Mouse (Mus musculus) limb, embryonic 10.5 days (tissue): ENCODE data around the gene Ank3. TPM values are rescaled to one million over a fixed set of nuclear protein-coding genes. Genes with fewer than 3 reads are reported as not detected.

Experiments used
- DNase-seq: peaks from one replicate; pipeline ENCODE4 v3.0.0-alpha.2; 2017; ENCODE audit warnings: low spot score
- H3K27ac ChIP-seq: fragments of 300-500 bp; sonication (generic); 2 replicates; pipeline ENCODE4 v1.5.1; 2016; ENCODE audit warnings: mild to moderate bottlenecking
- H3K27me3 ChIP-seq: fragments of 300-500 bp; sonication (generic); 2 replicates; pipeline ENCODE4 v1.6.1; 2016; ENCODE audit warnings: low read depth, mild to moderate bottlenecking; ENCODE audit not compliant: poor library complexity, severe bottlenecking
- H3K36me3 ChIP-seq: fragments of 300-500 bp; sonication (generic); 2 replicates; pipeline ENCODE4 v1.6.1; 2016; ENCODE audit warnings: mild to moderate bottlenecking, moderate library complexity
- H3K4me1 ChIP-seq: fragments of 300-500 bp; sonication (generic); 2 replicates; pipeline ENCODE4 v1.6.1; 2016
- H3K4me3 ChIP-seq: fragments of 300-500 bp; sonication (generic); 2 replicates; pipeline ENCODE4 v1.5.1; 2016; ENCODE audit warnings: mild to moderate bottlenecking, moderate library complexity
- H3K9me3 ChIP-seq: fragments of 300-500 bp; sonication (generic); replicated peaks from 2 replicates; pipeline ENCODE4 v1.6.1; 2016; ENCODE audit warnings: mild to moderate bottlenecking
- WGBS: fragments of 180-500 bp; shearing (Covaris S2); methylation state at CpG from one replicate; pipeline ENCODE4 v1.1.7; 2016; 5-methylcytosine and 5-hydroxymethylcytosine counted together
- polyA plus RNA-seq: library from polyadenylated mRNA; unstranded; fragments of >200 nt; fragmentation: Nextera tagmentation; extraction: Ambion mirVana; gene quantifications from 2 replicates; pipeline ENCODE4 v1.2.1, GENCODE M21; 2016

Ank3 gene
- polyA plus RNA-seq, 1 experiment from 2014 or later: 26.1 TPM

DNA sequence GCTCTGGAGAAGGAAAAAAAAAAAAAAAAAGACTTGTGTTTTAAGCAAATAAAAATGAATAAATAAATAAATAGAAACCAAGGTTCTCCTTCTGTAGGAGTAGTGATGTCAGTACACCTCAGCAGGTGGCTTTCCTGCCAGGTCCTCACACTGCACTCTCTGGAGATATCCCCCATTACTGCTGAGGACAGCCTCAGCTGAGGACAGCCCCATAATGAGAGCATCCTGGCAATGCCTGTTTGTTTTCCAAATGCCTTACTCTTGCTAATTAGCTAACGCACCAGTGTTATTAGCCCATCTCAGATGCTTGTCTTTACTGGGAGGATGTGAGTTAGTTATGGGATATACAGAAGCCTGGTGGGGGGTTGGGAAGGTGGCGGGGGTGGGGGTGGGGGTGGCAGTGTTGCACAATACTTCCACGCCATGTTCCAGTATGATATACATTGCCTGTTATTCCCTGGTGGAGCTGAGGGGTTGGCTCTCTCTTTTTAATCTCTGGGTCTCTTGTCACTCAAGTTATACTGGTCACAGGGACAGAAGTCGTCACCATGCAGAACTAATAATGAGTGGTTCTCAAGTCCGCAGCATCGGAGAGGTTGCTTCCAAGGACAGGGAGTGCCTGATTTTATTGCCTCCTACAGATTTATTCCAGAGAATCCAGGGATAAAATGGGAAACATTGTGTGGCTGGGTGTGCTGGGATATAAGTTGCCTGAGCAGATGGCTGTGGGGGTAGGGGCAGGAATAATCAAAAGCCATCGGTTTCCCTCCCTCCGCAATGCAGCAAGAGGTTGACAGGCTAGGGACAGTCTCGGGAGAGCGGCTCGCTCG, 291.8 kb downstream of the Ank3 start:
- Histone ChIP-seq H3K27ac (no peak overlapping the region), H3K4me3 (peak overlapping the region; percentile 30), H3K4me1 (peaks cover 11% of the 10 kb centered on the region), H3K36me3 (no peaks in the 10 kb centered on the region), H3K27me3 (no peaks in the 10 kb centered on the region), H3K9me3 (no peaks in the 10 kb centered on the region)
- WGBS: 8% methylated on average over 12 of the region's 12 CpGs
- DNase-seq: no peak

DNA sequence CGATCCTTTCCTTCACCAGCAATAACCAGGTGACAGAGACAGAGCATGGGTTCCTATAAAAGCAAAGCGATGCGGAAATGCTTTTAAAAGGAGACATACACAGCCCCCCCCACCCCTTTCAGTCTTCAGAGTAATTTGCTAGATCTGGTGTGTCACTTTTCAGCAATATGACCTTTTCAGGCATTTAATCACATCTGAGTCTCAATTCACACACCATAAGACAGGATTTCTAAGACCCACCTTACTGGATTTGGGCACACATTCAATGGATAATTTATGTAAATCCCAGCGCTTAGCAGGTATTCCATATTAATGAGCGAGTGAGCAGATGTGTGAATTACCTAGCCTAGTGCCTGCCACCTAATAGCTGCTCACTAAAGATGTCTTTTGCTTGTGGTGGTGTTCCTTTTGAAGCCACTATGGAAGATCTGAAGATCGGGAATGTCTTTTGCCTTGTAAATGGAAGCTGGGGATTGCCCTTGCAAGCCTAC, 292.4 kb downstream of the Ank3 start:
- WGBS: 19% methylated on average over 6 of the region's 6 CpGs
- H3K4me3 ChIP-seq: peak overlapping the region; percentile 30
- DNase-seq: no peak
- no peaks in the 10 kb centered on the region for H3K27me3 ChIP-seq
- H3K4me1 ChIP-seq: peaks cover 14% of the 10 kb centered on the region
- H3K27ac ChIP-seq: no peak overlapping the region
- H3K36me3 ChIP-seq: no peaks in the 10 kb centered on the region
- no peaks in the 10 kb centered on the region for H3K9me3 ChIP-seq

DNA sequence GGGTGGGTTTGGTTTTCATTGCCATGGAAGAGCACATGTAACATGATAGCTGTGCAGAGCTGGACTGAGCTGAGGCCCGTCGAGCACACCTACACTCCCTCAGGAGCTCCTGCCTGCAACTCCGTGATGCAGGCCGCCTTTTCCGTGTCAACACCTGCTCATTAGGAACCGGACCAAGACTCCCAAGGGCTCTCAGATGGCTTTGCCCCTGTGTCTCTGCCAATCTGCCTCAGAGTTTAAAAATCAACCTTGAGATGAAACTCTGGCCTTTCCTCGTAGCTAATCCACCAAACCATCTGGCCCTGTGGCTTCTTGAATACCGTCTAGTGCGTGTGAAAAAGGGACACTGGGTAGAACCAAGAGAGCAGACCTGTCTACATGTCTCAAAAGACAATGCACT, 297.4 kb downstream of the Ank3 start:
- Histone ChIP-seq H3K36me3 (no peaks in the 10 kb centered on the region), H3K4me1 (peaks cover 6% of the 10 kb centered on the region), H3K9me3 (no peaks in the 10 kb centered on the region), H3K27me3 (no peaks in the 10 kb centered on the region), H3K27ac (no peak overlapping the region), H3K4me3 (no peak overlapping the region)
- WGBS: 85% methylated on average over 9 of the region's 9 CpGs
- DNase-seq: no peak

DNA sequence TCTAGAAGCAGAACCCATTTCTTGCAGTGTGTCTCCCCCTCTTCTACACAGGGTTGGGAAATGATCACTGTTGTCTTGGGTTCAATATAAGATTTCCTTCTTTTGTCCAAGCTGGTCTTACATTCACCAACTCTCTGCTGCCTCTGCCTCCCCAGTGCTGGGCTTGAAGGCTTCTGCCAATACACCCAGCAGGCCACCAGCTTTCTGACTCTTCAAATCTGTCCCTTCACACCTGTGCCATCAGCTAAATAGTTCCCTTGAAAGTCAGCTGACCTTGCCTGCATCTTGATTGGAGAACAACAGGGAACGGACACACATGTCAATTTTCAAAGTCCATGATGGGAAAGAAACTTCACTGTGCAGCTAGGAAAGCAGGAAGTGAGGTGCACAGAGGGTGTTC, 300.1 kb downstream of the Ank3 start:
- Histone ChIP-seq H3K4me1 (peaks cover 5% of the 10 kb centered on the region), H3K27me3 (no peaks in the 10 kb centered on the region), H3K4me3 (no peak overlapping the region), H3K36me3 (no peaks in the 10 kb centered on the region), H3K9me3 (no peaks in the 10 kb centered on the region), H3K27ac (no peak overlapping the region)
- DNase-seq: no peak
- WGBS: 86% methylated on average over 1 of the region's 1 CpGs

DNA sequence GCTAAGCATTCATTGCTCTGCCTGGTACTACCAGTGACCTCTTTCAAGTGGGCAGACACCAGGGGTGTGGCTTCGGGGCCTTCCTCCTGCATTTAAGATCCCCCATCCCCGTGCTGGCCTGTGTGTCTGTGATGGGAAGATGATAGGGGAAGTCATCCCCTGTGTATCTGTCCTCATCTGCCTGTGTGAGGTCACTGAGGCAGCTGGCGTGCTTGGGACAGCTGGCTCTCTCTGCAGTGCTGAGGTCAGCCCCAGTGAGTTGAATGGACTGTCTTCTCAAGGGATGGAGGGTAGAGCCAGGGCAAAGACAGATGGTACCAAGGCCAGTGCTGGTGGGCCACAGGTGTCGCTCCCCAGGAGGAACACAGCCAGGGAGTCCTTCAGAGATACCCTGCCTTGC, 302.7 kb downstream of the Ank3 start:
- no peaks in the 10 kb centered on the region for H3K27me3 ChIP-seq
- 46% methylated on average over 4 of the region's 4 CpGs for WGBS
- peaks cover 7% of the 10 kb centered on the region for H3K4me1 ChIP-seq
- no peak overlapping the region for H3K27ac ChIP-seq
- DNase-seq: no peak
- no peaks in the 10 kb centered on the region for H3K9me3 ChIP-seq
- no peak overlapping the region for H3K4me3 ChIP-seq
- no peaks in the 10 kb centered on the region for H3K36me3 ChIP-seq

DNA sequence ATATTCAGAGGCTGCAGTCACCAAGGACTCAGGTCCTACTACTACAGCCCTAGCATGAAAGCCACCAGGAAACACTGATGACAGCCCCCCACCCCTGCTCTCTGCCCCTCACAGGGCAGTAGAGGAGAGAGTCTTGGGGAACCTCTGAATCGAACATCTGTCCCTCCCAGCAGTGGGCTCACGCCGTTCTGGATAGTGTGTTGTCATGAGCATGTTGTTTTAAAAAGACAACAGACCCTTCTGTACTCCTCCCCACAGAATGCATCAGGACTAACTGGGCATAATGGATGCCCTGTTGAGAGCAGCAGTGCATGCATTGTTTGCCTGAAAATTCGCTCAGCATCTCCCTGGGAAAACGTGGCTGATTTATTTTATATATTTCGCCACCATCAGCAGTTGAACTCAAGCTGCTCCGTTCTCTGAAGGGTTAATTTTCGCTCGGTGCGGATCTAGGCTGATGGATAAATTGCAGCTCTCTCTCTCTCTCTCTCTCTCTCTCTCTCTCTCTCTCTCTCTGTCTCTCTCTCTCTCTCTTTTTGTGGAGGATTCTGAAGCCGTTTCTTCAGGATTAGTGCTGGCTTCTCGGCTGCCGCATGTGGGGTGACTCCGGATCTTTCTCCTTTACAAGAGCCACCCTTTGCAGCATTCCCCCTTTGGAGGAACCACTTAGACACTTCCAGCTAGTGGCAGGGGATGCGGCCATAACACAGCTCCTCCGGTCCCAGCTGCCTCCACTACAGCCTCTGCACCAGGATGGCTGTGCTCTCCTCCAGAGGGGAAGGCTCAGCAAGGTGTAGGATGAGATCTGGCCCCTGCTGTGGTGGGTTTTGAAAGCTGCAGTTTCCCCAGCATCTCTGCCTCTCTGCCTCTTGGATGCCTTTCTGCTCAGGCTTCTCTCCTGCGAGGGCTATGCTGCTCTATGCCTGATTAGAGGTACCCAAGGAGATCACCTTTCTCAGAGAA, 307.5 kb downstream of the Ank3 start:
- peak; percentile 55 for DNase-seq
- no peaks in the 10 kb centered on the region for H3K36me3 ChIP-seq
- H3K27ac ChIP-seq: peak overlapping the region; percentile 69
- no peaks in the 10 kb centered on the region for H3K9me3 ChIP-seq
- 9% methylated on average over 17 of the region's 17 CpGs for WGBS
- H3K27me3 ChIP-seq: peaks cover 8% of the 10 kb centered on the region; the same call in 1 of the 2 replicates
- H3K4me1 ChIP-seq: peaks cover 20% of the 10 kb centered on the region
- peak overlapping the region; percentile 44 for H3K4me3 ChIP-seq

DNA sequence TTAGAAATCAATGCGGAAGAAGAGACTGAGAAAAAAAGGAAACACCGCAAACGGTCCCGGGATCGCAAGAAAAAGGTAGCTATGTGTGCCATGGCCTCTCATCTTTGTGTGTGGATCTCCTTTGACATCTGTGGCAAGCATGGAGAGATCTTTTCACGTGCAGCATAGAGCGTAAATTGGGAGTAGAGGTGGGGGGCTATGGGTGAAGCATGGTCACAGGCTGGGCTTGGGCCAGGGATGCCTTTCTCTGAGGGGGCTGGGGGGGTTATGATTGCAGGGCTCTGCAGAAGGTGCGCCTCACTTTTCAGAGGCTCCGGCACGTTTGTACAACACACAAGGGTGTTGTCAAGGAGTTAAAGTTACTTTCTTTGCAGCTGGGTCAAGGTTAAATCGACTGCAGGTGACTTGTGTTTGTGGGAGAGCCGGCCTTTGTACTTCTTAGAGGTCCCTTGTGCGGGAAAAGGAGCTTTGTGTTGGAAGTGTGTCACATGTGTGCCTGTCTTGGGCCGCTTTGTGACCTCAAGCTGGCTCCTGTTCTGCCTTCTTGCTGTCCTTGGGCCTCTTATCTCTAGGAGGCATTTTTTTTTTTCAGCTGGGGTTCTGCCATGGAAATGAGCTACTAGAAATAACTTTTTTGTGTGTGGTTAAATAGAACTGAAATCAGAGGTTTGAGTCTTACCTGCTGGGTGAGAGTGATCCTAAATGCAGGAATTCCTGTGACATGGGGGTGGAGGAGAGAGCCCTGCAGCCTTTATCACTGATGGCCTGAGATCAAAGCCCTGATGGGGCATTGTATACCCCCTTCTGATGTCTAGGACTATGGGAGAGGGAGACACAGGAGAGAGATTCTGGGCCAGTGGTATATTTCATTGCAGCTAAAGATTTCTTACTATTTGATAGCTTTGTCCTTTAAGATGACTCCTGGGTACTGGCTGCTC, 308.5 kb downstream of the Ank3 start:
- H3K27ac ChIP-seq: peak overlapping the region; percentile 69

DNA sequence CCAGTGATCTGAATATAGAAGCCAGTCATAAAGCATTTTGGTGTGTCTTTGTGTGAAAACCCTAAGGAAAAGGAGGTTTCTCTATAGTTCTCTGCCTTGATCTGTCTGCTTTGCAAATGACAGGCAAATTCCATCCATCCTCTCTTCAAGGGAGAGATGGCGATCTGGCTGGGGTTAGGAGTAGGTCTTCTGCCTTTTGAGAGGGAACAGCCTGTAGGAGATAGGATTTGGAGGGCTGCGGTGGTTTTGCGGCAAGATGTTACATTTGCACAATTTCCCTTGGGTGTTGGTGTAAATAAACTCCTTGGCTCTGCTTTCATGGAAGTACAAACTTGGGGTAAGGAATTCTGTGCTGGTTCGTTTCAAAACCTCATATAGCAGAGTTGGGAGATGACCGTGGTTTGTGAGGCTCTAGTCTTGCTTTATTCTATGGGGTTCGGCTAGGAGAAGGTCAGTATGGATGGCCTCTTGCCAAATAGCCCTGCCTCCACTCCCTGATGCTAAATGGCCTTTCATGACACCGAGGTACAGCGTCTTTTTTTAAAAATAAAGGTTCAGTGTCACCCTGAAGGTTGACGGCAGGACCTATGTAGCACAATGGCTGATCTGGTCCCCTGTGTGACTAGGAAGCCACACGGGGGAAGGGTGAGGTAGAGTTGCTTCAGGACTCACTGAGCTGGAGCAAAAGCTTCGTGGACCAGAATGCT, 309.4 kb downstream of the Ank3 start:
- Histone ChIP-seq H3K4me3 (no peak overlapping the region), H3K27me3 (peaks cover 8% of the 10 kb centered on the region; the same call in 1 of the 2 replicates), H3K9me3 (no peaks in the 10 kb centered on the region), H3K36me3 (no peaks in the 10 kb centered on the region), H3K27ac (no peak overlapping the region), H3K4me1 (peaks cover 20% of the 10 kb centered on the region)
- WGBS: 89% methylated on average over 11 of the region's 11 CpGs
- DNase-seq: no peak

More for the DNA sequence above, 308.5 kb downstream of the Ank3 start:
- WGBS: 32% methylated on average over 14 of the region's 14 CpGs
- H3K9me3 ChIP-seq: no peaks in the 10 kb centered on the region
- peaks cover 20% of the 10 kb centered on the region for H3K4me1 ChIP-seq
- H3K4me3 ChIP-seq: peak overlapping the region; percentile 44
- no peaks in the 10 kb centered on the region for H3K36me3 ChIP-seq
- peaks cover 8% of the 10 kb centered on the region; the same call in 1 of the 2 replicates for H3K27me3 ChIP-seq
- DNase-seq: peak; percentile 37

DNA sequence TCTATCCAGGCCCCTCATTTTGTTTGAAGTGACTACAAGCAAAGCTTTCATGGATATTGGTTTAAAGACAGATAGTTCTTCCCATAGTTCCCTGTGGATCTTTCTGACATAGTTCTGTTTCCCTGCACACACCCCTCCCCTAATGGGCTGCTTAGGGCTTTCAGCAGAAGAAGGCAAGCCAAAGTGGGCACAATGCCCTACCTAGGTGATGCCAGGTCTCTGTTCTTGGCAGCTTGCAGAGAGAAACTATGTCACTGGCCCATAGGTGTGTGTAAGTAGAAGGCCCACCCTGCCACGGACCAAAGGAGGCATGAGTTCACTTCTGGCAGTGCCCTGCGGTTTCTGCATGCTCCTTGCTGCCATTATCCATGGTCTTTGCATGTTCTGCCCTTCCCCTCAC, 311.1 kb downstream of the Ank3 start:
- H3K4me3 ChIP-seq: no peak overlapping the region

DNA sequence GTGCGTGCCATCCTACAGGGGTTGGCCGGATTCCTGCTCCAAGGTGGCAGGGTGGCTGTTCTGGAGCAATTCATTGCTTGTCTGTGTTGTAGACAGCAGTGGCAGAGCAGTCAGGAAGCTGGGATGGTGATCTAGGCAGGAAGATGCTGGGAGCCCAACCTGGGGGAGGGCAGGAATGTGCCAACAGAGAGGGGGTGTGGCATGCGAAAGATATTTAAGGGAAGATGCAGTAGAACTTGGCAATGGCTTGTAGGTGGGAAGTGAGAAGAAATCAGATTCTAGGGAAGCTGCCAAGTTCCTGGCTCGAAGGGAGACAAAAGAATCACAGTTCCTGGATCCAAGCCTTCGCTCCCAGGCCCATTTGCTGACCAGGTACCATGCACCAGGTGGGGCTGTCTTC, 312.2 kb downstream of the Ank3 start:
- Histone ChIP-seq H3K4me3 (no peak overlapping the region), H3K9me3 (no peaks in the 10 kb centered on the region), H3K27ac (no peak overlapping the region), H3K36me3 (no peaks in the 10 kb centered on the region), H3K4me1 (peaks cover 18% of the 10 kb centered on the region), H3K27me3 (peaks cover 8% of the 10 kb centered on the region; the same call in 1 of the 2 replicates)
- DNase-seq: no peak
- 91% methylated on average over 5 of the region's 5 CpGs for WGBS

More for the DNA sequence above, 311.1 kb downstream of the Ank3 start:
- H3K27me3 ChIP-seq: peaks cover 8% of the 10 kb centered on the region; the same call in 1 of the 2 replicates
- H3K36me3 ChIP-seq: no peaks in the 10 kb centered on the region
- H3K27ac ChIP-seq: no peak overlapping the region
- DNase-seq: no peak
- peaks cover 20% of the 10 kb centered on the region for H3K4me1 ChIP-seq
- no peaks in the 10 kb centered on the region for H3K9me3 ChIP-seq
- WGBS: 95% methylated on average over 2 of the region's 2 CpGs

DNA sequence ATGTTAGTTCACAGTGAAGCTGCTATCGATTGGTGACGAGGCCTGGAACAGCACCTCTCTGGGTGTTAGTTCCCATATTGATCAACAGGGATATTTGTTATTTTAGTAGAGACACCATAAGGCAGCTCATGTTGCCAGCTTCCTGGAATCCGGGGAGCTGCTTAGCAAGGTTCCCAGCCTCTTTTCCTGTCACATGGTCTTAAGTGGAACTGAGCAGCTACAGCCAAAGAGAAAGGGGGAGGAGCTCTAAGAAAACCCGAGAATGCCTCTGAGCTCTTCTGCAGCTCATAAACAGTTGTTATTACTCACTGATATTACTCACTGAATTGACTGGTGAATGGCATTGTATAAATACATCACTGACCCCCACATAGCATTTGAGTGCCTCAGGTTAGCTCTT, 318.3 kb downstream of the Ank3 start:
- H3K9me3 ChIP-seq: no peaks in the 10 kb centered on the region
- H3K36me3 ChIP-seq: no peaks in the 10 kb centered on the region
- H3K27ac ChIP-seq: no peak overlapping the region
- 82% methylated on average over 4 of the region's 4 CpGs for whole genome bisulfite sequencing
- no peak overlapping the region for H3K4me3 ChIP-seq
- no peaks in the 10 kb centered on the region for H3K27me3 ChIP-seq
- H3K4me1 ChIP-seq: peaks cover 20% of the 10 kb centered on the region
- no peak for DNase-seq
